Mouse (Mus musculus) heart, postnatal 4 days (tissue): ENCODE data around the gene Psmb11. TPM values are rescaled to one million over a fixed set of nuclear protein-coding genes. Genes with fewer than 3 reads are reported as not detected.
"Not testable (repeated sequence)": the region's sequence is repeated elsewhere in the genome, so short reads cannot be mapped to it uniquely, and the experiment has no call there.

Source experiments
- DNase-seq: peaks from one replicate; pipeline ENCODE4 v3.0.0; 2021
- total RNA-seq, 2 experiments: library from RNA; stranded (reverse); gene quantifications; 2 replicates each; pipeline ENCODE4 v1.2.3; 2021

Gene Psmb11
- total RNA-seq, 2 experiments from 2014 or later, result not detected

- no peak for DNase-seq
Observed at GRCm38 (mm10) chr14:54603686-54604085, 17.5 kb upstream of the Psmb11 start.

- peak; percentile 87 for DNase-seq
Observed at GRCm38 (mm10) chr14:54605752-54606321, 15.4 kb upstream of the Psmb11 start, which contains the start of gene 4931414P19Rik. Gene 4931414P19Rik (minus strand): TSS chr14:54605993.

GRCm38 (mm10) chr14:54607226-54607625 lies 14.0 kb upstream of the Psmb11 start:
- no peak for DNase-seq

GRCm38 (mm10) chr14:54609245-54609644 lies 12.0 kb upstream of the Psmb11 start:
- DNase-seq, result no peak

- peak; percentile 33 for DNase-seq
Observed at GRCm38 (mm10) chr14:54609962-54610361, 11.3 kb upstream of the Psmb11 start.

GRCm38 (mm10) chr14:54610648-54611047 lies 10.6 kb upstream of the Psmb11 start:
- DNase-seq, result no peak

- DNase-seq, result not testable (repeated sequence)
Observed at GRCm38 (mm10) chr14:54614130-54614529, 7.1 kb upstream of the Psmb11 start.

- DNase-seq, result no peak
Observed at GRCm38 (mm10) chr14:54616226-54616825, 4.9 kb upstream of the Psmb11 start.

- no peak for DNase-seq
Observed at GRCm38 (mm10) chr14:54617152-54617896, 3.9 kb upstream of the Psmb11 start.

- peak; percentile 87 for DNase-seq
Observed at GRCm38 (mm10) chr14:54617897-54618365, 3.3 kb upstream of the Psmb11 start, which contains the start of gene Psmb5. Gene Psmb5 (minus strand): TSS chr14:54618022.

- DNase-seq, result no peak
Observed at GRCm38 (mm10) chr14:54623334-54623733, 2.1 kb downstream of the Psmb11 start.

GRCm38 (mm10) chr14:54624976-54625375 lies 3.7 kb downstream of the Psmb11 start:
- DNase-seq, result no peak

GRCm38 (mm10) chr14:54628103-54628502 lies 6.9 kb downstream of the Psmb11 start:
- no peak for DNase-seq

- DNase-seq, result no peak
Observed at GRCm38 (mm10) chr14:54629797-54630196, 8.6 kb downstream of the Psmb11 start.

- no peak for DNase-seq
Observed at GRCm38 (mm10) chr14:54630583-54631239, 9.5 kb downstream of the Psmb11 start.

GRCm38 (mm10) chr14:54631240-54631599 lies 10.0 kb downstream of the Psmb11 start:
- no peak for DNase-seq

- DNase-seq, result no peak
Observed at GRCm38 (mm10) chr14:54632252-54632651, 11.0 kb downstream of the Psmb11 start.

GRCm38 (mm10) chr14:54634182-54634581 lies 12.9 kb downstream of the Psmb11 start:
- no peak for DNase-seq

GRCm38 (mm10) chr14:54636954-54637353 lies 15.7 kb downstream of the Psmb11 start:
- DNase-seq, result peak; percentile 66

- no peak for DNase-seq
Observed at GRCm38 (mm10) chr14:54638210-54638609, 17.0 kb downstream of the Psmb11 start.

GRCm38 (mm10) chr14:54640121-54640520 lies 18.9 kb downstream of the Psmb11 start:
- no peak for DNase-seq

GRCm38 (mm10) chr14:54640946-54641304 lies 19.7 kb downstream of the Psmb11 start, which contains the start of gene Gm17606:
Gene Gm17606 (plus strand): TSS chr14:54640952.
- DNase-seq, result no peak
